Mouse (Mus musculus) heart, postnatal 36 days (tissue): ENCODE measurements at regions not wholly inside any gene's neighbourhood (a gene's known extent, or its start where the extent isn't known, plus 50 kb on each side); places are given as distances from the start of the nearest gene placed in this dataset.

Experiments
- DNase-seq, 2 experiments: peaks; one replicate each; pipeline ENCODE4 v3.0.0; 2021 to 2022
- intact Hi-C: fragments of 180-260 bp; cut with DNase I; formaldehyde crosslinking; loops from one replicate; pipeline ENCODE4 v1.15.1; 2025

DNA sequence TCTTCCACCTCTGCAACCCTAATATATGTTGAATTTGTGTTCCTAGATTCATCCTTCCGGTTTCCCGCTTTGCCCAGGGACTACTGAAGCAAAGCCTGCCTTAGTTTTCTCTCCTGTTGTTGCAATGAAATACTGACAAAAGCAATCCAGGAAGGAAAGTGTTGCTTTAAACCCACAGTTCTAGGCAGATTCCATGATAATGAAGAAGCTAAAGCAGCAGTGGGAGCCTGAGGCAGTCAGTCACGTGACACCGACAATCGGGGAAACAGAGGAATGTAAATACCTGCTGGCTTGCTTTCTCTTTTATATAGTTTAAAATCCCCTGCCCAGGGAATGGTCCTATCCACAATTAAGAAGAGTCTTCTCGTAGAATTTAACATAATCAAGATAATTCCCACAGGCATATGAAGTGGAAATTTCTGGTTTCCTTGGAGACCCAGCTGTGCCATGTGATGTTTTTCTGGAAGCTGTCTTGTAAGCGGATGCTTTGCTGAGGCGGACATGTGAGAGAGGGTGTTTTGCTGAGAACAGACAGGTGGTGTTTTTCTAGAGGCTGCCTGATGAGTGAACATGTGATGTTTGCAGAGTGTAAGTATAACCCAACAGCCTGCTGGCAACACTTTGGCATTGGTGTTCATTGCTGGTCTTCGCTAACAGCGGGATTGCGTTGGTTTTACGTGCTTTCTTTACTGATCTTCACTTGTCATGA lies 398.0 kb downstream of the Prim2 start:
- no peak for DNase-seq

DNA sequence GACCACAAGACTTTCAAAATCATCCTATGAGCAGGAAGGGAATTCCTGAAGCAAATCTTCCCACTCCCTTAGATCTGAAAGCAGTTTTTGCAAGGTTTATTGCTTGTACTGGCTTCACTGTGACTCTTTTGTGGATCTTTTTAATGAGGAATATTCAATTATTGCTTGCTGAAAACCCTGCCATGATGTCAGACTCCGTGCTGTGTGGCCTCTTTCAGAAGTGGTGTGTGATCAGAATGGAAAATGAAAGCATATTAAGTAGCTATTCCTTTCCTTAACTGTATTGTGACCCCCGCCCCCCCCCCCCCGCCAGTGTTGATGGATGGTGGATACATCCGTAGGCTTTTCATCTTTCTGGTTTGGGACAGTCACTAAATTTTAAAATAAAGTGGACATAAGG lies 400.4 kb downstream of the Prim2 start:
- intact Hi-C loops, result no loop called here
- no peak for DNase-seq

More for the DNA sequence above, 398.0 kb downstream of the Prim2 start:
- intact Hi-C loops, result no loop called here

- peak in 1 of 2 experiments; percentile 6 for DNase-seq
- intact Hi-C loops, result no loop called here
Measured at GRCm38 (mm10) chr1:33265731-33266415, 403.7 kb downstream of the Prim2 start.

GRCm38 (mm10) chr1:33249474-33249873 lies 420.1 kb downstream of the Prim2 start:
- intact Hi-C loops, result no loop called here

GRCm38 (mm10) chr1:33247076-33247475 lies 422.5 kb downstream of the Prim2 start:
- no peak for DNase-seq
- intact Hi-C loops, result no loop called here

More at GRCm38 (mm10) chr1:33249474-33249873, 420.1 kb downstream of the Prim2 start:
- no peak for DNase-seq

- intact Hi-C loops, result no loop called here
- DNase-seq, result no peak
Measured at GRCm38 (mm10) chr1:33245186-33245585, 424.4 kb downstream of the Prim2 start.

- intact Hi-C loops, result no loop called here
- DNase-seq, result no peak
Measured at GRCm38 (mm10) chr1:33244691-33245090, 424.9 kb downstream of the Prim2 start.

DNA sequence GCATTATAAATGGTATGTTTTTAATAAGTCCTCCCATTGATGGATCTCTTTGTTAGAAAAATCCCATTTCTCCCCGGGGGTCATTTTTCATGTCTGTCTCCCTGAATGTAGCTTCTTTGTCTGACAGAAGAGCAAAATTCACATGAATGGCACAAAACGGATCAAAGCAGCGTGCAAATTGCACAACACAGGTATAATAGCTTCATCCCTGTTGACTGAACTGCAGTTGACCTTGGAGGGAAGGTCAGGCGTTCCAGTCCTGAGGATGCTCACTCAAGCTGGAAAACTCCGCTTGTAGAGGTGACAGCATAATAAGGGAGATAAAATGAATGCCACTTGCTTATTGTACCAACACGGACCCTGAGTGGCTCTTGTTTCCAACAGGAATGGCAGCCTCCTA lies 446.6 kb downstream of the Prim2 start:
- intact Hi-C loops, result no loop called here
- no peak for DNase-seq

DNA sequence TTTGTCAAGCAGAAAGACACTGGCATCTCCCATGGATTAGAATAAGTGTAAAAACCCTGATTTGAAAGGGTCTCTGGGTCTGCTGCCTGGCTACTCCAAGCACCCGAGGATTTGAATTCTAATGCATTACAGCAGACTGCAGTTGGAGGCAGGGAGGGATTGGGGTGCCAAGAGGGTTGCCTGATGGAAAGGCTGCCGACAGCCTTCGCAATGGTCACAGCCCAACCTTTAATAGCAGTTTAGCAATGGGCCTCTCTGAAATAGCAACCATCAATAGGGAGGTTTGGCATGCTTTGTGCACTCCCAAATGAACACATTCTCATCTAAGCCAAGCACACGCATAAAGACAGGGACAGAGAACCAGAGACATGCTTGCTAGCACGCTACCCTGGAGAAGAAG lies 454.8 kb downstream of the Prim2 start:
- DNase-seq, result no peak
- intact Hi-C loops, result no loop called here

GRCm38 (mm10) chr1:33214394-33214793 lies 455.2 kb downstream of the Prim2 start:
- intact Hi-C loops, result no loop called here
- DNase-seq, result no peak

DNA sequence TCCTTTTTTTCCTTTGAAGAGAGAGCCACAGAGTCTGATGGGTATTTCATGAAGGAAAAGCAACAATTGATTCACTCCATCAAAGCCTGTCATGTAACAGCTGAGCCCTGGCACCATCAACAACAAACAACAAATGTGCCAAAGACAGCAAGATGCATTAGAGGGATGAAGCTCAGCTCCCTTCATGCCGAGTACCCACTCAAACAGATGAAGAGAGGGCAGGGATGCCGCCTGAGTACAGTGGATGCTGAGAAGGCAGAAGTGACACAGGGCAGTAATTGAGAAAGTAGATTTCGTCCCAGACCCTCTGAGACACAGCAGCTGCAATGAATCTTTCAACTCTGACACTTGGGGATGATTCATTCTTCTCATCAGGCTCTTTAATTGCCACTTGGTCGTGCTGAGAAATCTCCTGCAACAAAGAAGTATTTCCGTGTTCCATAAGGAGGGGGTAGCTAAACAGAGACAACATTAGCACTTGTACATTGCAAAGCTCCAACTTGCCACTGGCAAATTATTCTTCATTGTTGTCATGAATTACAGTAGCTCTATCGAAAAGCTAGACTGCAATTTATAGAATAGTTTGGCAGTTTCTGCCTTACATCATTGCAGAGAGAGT lies 467.9 kb downstream of the Prim2 start:
- no peak for DNase-seq
- intact Hi-C loops, result no loop called here

- DNase-seq, result no peak
- intact Hi-C loops, result no loop called here
Measured at GRCm38 (mm10) chr1:33195114-33195513, 474.5 kb downstream of the Prim2 start.

- no peak for DNase-seq
- intact Hi-C loops, result no loop called here
Measured at GRCm38 (mm10) chr1:33174646-33175435, 494.8 kb downstream of the Prim2 start.

DNA sequence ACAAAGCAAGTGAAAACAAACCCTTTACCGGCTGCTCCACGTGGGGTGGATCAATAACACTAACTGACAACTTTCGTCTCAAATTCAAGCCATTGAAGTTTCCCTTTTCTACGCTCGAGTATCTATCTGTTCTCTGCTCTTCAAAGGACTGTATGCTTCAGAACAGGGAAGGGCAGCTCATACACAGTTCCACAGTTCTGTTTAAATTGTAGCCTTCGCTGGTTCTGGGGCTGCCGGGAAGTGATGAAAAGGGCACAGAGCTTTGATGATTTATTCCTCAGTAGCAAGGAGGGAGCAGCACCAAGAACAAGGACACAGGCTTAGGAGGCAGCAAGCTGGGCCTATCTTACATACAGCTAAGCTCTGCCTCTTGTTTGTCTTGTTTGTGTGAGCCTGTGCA lies 532.6 kb downstream of the Prim2 start:
- intact Hi-C loops, result no loop called here

DNA sequence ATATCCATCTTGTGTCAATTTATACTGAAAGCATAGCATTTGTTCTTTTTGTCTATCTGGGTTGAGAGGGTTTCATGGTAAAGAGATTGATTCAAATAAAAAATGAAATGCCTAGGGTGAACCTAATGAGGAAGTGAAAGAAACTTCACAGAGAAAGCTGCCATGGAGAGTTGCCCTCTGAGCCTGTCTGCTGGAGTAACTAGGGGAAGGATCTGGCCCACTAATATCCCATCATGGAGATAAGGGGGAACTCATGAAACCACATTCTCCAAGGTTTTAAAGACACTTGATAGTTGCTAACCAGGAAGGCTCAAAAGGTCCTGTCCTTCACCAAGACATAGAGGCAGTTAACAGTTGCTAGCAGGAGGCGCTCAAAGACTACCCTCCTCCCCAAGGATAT lies 539.2 kb downstream of the Prim2 start:
- no peak for DNase-seq
- intact Hi-C loops, result no loop called here

More for the DNA sequence above, 532.6 kb downstream of the Prim2 start:
- DNase-seq, result no peak

DNA sequence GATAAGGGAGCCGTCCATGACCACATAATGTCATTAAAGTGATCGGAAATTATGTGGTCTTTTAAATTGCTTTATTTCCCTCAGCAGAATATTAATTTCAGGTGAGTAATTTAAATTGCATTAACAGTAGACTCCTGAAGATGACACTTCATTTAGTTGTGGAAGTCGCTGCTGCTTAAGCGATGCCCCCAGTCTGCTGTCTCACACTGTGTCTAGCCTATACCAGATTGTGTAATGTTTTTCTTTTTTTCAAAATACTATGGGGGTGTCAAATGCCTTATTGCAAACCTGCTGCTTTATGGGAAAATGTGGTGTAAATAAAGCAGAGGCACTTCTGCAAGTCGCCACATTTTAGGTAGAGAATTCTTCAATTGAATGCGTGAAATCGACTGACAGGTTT lies 544.5 kb downstream of the Prim2 start:
- DNase-seq, result no peak
- intact Hi-C loops, result no loop called here

DNA sequence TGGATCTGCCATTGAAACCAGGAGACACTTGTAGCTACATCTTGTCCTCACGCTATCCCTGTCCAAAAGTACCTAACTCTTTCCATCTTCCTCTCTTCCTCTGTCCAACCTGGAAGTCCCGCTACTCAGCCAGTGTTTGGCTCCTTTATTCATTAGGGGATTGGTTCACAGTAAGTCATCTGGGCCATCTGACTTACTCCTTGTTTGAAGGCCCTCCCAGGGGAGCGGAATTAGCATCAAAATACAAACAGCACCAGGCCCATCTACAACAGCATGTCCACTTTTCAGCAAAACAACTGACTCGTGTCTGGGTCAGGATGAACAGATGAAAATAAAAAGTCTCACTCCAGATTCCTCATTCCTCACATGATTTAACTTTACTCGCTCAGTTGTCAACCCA lies 559.2 kb upstream of the Gm5415 start:
- DNase-seq, result no peak
- intact Hi-C loops, result no loop called here

GRCm38 (mm10) chr1:33104296-33104695 lies 557.2 kb upstream of the Gm5415 start:
- intact Hi-C loops, result no loop called here
- no peak for DNase-seq

- intact Hi-C loops, result no loop called here
- DNase-seq, result no peak
Measured at GRCm38 (mm10) chr1:33098062-33098461, 551.0 kb upstream of the Gm5415 start.

DNA sequence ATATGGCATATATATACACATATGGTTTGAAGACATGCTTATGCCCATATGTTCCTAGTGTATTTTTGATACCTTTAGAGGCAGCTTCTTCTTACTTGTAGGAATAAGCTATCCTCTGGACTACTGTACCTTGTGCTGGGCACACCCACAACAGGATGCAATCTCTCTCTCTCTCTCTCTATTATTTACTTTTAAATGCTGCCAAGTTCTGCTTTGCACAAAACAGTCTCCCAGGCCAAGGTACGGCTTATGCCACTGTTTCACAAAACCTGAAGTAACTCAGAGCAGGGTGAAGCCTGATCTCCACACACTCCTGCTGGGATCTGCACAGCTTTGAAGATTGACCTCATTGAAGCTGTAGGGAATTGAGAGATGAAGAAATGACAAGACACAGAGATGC lies 549.8 kb upstream of the Gm5415 start:
- DNase-seq, result no peak
- intact Hi-C loops, result no loop called here

GRCm38 (mm10) chr1:33074551-33074950 lies 527.5 kb upstream of the Gm5415 start:
- intact Hi-C loops, result no loop called here
- DNase-seq, result no peak
